Mouse (Mus musculus) layer of hippocampus, adult 11-12 months (tissue): ENCODE measurements around the gene Pdss1.
"Not testable (repeated sequence)": the region's sequence is repeated elsewhere in the genome, so short reads cannot be mapped to it uniquely, and the experiment has no call there.

Experiments
- DNase-seq: peaks from one replicate; pipeline ENCODE4 v3.0.0; 2022; ENCODE audit warnings: low spot score

The Pdss1 gene

DNA sequence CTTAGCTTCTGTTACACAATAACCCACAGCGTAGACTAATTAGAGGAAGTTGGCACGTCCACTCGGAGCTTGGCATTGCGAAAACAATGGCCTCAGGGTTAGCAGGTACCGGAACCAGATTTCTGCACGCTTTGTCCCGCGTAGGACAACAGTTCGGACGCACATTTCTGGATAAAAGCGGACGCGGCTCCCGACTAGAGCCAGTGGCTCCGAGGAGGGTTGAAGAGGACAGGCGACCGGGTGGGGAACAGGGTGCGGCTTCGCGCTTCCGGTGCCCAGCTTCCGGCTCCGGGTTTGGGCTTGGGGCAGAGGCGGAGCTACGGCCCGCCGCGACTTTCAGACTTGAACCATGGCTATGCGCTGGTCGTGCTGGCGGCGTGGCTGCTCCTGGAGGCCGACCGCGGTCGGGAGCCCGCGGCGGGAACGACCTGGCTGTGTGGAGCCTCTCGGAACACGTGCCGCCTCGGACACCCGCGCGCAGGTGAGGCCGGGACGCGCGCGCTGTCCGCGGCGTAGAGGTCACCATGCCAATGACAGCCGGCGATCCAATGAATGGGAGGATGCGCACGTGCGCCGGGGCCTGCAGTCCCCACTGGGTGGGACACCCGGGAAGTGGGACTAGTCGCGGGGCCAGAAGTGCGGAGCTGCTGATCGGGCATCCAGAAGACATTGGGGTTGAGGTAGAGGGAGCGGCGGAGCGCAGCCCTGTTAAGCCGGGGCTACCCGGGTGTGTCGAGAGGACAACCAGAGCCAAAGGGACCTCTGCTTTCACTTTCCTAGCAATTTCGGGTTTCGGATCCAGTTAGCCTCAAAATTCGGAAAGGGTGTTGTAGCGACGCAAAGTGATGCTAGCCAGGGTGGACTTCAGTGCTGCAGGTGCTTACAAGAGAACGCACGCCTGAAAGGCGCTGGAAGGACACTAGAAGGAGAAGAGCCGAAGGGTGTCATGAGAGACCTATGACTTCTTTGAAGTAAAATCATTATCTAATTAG, at the start of gene Pdss1:
TSS of gene Pdss1 (plus strand) at position 241 of the 992 bp plus-strand sequence.
- peak; percentile 89 for DNase-seq

DNA sequence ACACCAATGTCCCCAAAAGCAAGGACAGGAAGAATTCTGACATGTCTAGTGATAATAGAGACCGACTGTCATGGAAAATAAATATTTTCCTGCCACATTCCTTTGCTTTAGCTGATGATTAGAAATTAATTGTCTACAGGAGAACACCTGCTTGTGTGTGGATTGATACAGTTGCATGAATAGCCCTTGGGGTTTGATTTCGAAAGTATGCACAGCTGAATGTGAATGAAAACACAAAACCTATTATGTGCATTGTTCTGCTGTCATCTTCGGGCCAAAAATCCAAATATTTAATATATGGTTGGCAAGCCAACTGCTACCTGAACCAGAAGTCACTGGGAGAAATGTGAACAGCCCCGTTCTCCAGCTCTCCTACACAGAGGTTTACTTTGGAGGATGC, 43.4 kb upstream of the Pdss1 start:
- no peak for DNase-seq

DNA sequence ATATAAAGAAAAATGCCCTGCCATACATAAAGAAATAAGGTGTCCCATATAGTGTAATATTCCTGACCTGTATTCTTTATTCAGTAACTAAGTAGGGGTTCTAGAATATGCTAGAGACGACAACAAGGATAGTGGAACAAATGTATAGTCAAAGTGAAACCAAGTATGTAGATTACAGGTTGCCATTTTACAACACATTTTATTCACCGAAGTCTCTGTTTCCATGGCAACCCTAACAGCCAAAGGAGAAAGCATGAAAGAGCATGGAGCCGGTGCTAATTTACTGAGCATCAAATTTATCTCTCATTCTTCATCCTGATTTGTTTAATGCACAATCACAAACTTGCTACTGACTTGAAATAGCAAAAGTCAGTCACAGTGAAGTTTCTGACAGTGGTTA, 37.8 kb upstream of the Pdss1 start:
- DNase-seq: no peak

GRCm38 (mm10) chr2:22862194-22862593, 33.1 kb upstream of the Pdss1 start:
- DNase-seq: no peak

- DNase-seq: peak; percentile 67
Observed at GRCm38 (mm10) chr2:22864394-22865037, 30.8 kb upstream of the Pdss1 start.

- DNase-seq: no peak
Observed at GRCm38 (mm10) chr2:22865818-22866217, 29.5 kb upstream of the Pdss1 start.

- no peak for DNase-seq
Observed at GRCm38 (mm10) chr2:22866894-22867424, 28.4 kb upstream of the Pdss1 start.

DNA sequence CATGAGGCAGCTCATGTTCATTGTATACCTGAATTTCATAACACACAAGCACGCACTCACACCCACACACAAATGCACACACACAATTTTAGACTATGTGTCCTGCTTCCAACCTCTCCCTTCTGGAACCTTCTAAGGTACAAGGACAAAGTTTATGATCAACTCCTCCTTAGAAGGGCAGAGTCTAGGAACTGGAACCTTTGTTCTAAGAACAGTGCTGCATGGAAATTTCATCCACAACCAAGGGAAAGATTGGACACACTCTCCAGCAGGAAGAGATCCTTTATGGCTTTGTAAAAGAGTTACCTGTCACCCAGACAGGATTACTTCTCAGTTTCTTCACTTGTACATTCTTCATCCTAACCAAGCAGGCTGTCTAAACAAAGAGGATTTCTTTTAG, 22.2 kb upstream of the Pdss1 start:
- DNase-seq: no peak

GRCm38 (mm10) chr2:22874628-22875027, 20.7 kb upstream of the Pdss1 start:
- DNase-seq: no peak

GRCm38 (mm10) chr2:22876614-22877013, 18.7 kb upstream of the Pdss1 start:
- no peak for DNase-seq

GRCm38 (mm10) chr2:22878781-22879180, 16.5 kb upstream of the Pdss1 start:
- no peak for DNase-seq

DNA sequence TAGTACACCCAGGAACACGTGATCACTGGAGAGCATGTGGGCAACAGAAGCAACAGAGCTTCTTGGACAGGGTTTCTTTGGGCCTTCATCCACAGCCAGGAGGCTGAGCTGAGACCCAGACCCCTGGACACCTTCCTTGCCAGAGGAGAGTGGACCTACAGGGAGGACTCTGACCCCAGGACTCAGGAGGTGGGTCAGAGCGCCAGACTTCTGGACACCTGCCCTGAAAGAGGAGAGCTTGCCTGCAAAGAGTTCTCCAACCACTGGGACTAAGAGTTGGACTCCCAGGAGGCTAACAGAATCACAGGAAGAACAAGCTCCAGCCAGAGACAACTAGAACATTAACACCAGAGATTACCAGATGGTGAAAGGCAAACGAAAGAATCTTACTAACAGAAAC, 14.6 kb upstream of the Pdss1 start:
- DNase-seq: not testable (repeated sequence)

DNA sequence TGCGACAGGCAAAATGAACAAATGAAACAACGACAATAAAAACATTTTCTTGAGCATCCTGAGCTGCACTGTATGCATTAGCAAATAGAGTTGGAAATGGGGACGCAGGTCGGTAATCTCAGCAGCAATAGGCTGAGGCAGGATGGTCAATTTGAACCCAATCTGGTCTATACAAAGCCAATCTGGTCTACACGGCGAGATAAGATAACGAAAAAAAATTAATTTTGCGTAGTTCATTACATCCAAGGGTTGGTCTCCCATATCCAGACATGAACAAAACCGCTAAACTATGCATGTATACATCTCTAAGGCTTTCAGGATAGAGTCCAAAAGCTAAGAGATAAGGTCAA, 415 bp upstream of the Pdss1 start:
- DNase-seq: no peak

DNA sequence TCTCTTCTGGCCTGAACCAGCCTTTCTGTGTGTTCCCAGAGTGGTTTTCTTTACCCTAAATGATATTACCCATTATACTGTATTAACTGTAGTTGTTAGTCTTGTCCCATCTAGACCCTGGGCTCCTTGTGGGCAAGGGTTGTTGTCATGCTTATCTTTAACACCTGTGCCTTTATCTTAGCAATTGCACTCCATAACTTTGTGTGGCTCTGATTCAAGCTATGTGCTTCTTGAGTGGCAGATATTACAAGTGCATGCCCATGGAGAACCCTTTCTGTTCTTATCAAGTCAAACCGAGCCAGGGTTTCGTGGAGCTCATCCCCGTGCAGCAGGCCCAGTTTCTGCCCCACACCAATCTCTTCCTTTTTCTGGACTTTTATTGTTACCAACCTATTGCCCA, 8.6 kb downstream of the Pdss1 start:
- no peak for DNase-seq

DNA sequence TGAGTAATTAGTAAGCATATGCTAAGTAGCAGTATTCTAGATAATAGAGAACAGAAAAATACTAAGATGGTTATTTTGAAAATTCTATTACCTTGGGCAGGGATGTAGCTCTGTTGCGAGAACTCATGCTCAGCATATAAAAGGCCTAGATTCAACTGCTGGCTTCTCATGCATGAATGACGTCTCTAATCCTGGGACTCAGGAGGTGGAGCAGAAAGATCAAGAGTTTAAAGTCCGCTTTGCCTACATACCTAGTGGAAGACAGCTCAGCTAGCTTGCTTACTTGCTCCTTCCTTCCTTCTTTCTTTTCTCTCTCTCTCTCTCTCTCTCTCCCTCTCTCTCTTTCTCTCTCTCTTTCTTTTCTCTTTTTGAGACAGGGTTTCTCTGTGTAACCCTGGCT, 19.1 kb downstream of the Pdss1 start:
- no peak for DNase-seq

DNA sequence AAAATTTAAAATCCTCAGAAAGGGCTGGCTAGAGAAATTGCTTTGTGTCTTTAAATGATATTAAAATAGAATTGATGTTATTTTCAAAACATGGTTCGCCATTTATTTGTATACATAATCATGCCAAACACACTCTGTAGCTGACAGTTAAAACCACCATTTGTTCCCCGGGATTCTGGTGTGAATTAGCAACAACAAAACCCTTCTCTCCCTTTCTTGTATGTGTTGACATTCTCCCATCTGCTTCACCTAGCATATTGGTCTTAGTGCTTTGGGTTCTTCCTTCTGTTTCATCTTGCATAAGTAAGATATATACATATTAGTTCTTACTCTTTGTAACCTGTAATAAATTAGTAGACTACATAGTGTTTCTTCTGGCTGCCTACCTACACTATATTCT, 23.3 kb downstream of the Pdss1 start:
- no peak for DNase-seq

DNA sequence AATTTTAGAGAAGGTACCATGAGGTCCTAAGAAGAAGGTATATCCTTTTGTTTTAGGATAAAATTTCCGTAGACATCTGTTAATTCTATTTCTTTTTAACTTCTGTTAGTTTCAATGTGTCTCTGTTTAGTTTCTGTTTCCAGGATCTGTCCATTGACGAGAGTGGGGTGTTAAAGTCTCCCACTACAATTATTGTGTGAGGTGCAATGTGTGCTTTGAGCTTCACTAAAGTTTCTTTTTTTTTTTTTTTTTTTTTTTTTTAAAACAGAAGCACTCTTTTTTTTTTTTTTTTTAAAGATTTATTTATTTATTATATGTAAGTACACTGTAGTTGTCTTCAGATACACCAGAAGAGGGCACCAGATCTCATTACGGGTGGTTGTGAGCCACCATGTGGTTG, 30.6 kb downstream of the Pdss1 start:
- DNase-seq: not testable (repeated sequence)

GRCm38 (mm10) chr2:22928259-22928658, 32.9 kb downstream of the Pdss1 start:
- no peak for DNase-seq

- DNase-seq: no peak
Observed at GRCm38 (mm10) chr2:22933556-22933955, 38.2 kb downstream of the Pdss1 start.

DNA sequence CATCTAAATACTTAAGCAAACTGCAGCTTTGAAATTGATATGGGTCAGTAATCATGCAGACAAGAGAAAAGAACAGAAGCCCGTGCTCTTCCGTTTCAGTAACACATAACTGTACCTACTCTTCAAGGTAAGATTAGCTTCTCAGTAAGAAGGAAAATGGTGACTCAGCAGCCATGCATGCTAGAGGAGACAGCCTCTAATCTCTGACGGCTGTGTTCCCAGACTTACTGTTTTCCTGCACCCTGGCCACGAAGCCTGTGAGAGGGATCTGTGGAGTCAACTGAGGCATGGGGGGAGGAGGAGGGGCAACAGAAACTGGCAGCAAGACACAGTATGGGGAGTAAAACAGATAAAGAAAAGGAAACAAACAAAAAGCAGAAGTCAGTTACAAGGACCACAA, 54.6 kb downstream of the Pdss1 start:
- DNase-seq: no peak

GRCm38 (mm10) chr2:22954278-22954677, 59.0 kb downstream of the Pdss1 start:
- DNase-seq: no peak

DNA sequence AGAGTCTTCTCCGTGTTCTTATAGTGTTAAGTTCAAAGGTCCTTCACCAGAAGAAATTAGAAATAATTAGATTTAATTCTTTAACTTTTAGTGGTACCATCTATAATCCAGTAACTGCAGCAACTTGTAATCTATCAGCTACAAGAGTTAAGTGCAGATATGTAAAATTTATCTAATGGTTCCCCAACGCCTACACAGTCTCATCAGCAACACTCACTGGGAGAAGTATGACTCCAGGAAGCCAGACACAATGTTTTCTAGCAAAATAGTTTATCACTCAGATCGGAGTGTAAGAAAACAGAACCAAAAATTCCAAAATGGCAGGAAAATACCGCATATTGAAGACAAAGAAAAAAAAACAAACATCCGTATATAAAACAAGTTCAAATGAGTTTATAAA, 60.6 kb downstream of the Pdss1 start:
- no peak for DNase-seq

DNA sequence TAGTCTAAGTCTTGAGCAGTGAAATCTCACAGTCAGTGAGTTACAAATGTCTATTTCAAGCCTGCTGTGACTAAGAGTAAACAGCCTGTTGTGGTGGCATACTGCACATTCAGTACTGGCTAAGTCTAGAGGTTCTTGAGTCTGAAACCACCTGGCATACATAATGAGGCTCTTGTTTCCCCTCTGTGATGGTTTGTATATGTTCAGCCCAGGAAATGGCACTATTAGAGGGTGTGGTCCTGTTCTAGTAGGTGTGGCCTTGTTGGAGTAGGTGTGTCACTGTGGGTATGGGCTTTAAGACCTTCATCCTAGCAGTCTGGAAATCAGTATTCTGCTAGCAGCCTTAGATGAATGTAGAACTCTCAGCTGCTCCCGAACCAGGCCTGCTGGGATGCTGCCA, 62.1 kb downstream of the Pdss1 start:
- no peak for DNase-seq
